ENCODE assay signal across 8 mouse cellular contexts in genomic region chr2:127791919-127792603, GRCm38 (mm10). TPM values are rescaled to one million over a fixed set of nuclear protein-coding genes. Genes with fewer than 3 reads are reported as not detected.
DNase-seq lines count a peak whose midpoint lies in the region; ATAC-seq lines count a peak whose summit lies in the region.

Mtln (minus strand) TSS chr2:127792488.

- peak within 1 kb of the TSS; percentile 83 for H3K4me3 ChIP-seq in intestine, embryonic 14.5 days (ENCODE audit: low read depth, low read length)

- intact Hi-C loops in left cerebral cortex, postnatal 14 days (cut with DNase I), result no loop called here

- peak within 1 kb of the TSS; percentile 75 for H3K9ac ChIP-seq in intestine, embryonic 14.5 days (ENCODE audit: low read length)

- 2% methylated on average over 37 of the region's 37 CpGs for WGBS in intestine, embryonic 14.5 days

- ATAC-seq in intestine, embryonic 14.5 days (replicated peaks; ENCODE audit: low FRiP score, low TSS enrichment, low read depth), result peak; percentile 95

- H3K27me3 ChIP-seq in intestine, embryonic 14.5 days (replicated peaks; ENCODE audit: control insufficient read depth, insufficient read depth, low read length), result no peaks in the 10 kb centered on the region

- peak within 1 kb of the TSS; percentile 70 for H3K4me2 ChIP-seq in intestine, embryonic 14.5 days (ENCODE audit: low read length)

- H3K27ac ChIP-seq in intestine, embryonic 14.5 days (ENCODE audit: low read depth), result peak within 1 kb of the TSS; percentile 82

- H3K36me3 ChIP-seq in intestine, embryonic 14.5 days (ENCODE audit: control insufficient read depth, insufficient read depth, low read length), result no peaks in the 10 kb centered on the region

- H3K9me3 ChIP-seq in intestine, embryonic 14.5 days (ENCODE audit: control insufficient read depth, low read length), result no peaks in the 10 kb centered on the region

- DNase-seq in adrenal gland, adult 18-20 months (ENCODE audit: low spot score in 2 of 2), result peak; percentile 78 to 87
- DNase-seq in embryo, embryonic 11 days, result peak; percentile 94
- DNase-seq in gastrocnemius, postnatal 25 days, result peak; percentile 85
- peak; percentile 89 for DNase-seq in intestine, embryonic 14.5 days (ENCODE audit: low spot score)
- peak; percentile 86 to 91 for DNase-seq in left cerebral cortex, postnatal 14 days (ENCODE audit: low spot score in 2 of 2)
- peak; percentile 91 for DNase-seq in mesoderm, embryonic 11.5 days (ENCODE audit: low read depth, low spot score)
- peak; percentile 89 for DNase-seq in right cerebral cortex, postnatal 36 days (ENCODE audit: low spot score in 2 of 2)
- DNase-seq in yolk sac, embryonic 10.5 days (ENCODE audit: low spot score), result peak; percentile 88

- peaks cover 22% of the 10 kb centered on the region for H3K4me1 ChIP-seq in intestine, embryonic 14.5 days (replicated peaks; ENCODE audit: control insufficient read depth, insufficient read depth, low read length)

RNA-seq across cellular contexts. Expression of gene Mtln, which starts in this region (rescaled TPM):
- total RNA-seq in adrenal gland, adult 18-20 months (2021), result 100 to 1,000 TPM in 1 of 2 experiments, 10 to 100 TPM in 1; 75.4 to 115 TPM
- total RNA-seq in gastrocnemius, postnatal 25 days (2021), result 100 to 1,000 TPM; 104 to 110 TPM
- 38.3 and 43.7 TPM in 2 replicates for polyA plus RNA-seq in intestine, embryonic 14.5 days (2014; fragmentation: Nextera tagmentation; extraction: Ambion mirVana)
- 10 to 100 TPM; 46.8 to 49.7 TPM for total RNA-seq in left cerebral cortex, postnatal 14 days (2021)

Comparison
In these comparisons a context has a peak if more than half of its experiments do, and no peak if none do; other contexts are left out.
1. Peak in every context shown above with its lines: DNase-seq, ATAC-seq, H3K4me3 ChIP-seq and H3K27ac ChIP-seq.